ENCODE assay signal across 9 mouse cellular contexts in the genomic region with DNA sequence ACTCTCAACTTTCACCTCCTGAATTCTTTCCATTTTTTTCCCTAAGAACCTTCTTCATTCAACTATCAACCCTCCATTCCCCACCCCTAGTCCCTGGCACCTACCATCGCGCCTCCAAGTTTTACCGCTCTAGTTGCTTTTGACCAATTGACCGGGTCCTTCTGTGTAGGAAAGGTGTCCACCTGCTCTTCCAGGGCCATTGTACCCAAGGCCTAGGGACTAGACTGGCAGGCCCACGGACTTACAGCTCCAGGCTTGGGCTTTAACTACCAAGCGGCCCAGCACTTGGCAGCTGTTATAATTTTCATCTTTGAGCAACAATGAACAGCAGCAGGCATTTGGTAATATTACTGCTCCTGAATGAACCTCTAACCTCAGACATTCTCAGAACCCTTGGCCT. TPM values are rescaled to one million over a fixed set of nuclear protein-coding genes. Genes with fewer than 3 reads are reported as not detected.
DNase-seq lines count a peak whose midpoint lies in the region; ATAC-seq lines count a peak whose summit lies in the region.
"Had no signal": no experiment of that assay in that cellular context is flagged by ENCODE, and none has a peak within 500 bp of the region (broad histone marks: within the 10 kb centered on the region; RNA-seq: fewer than 3 reads in every experiment).

No protein-coding gene starts in this region.

- no peak overlapping the region for H3K4me2 ChIP-seq in hindbrain, embryonic 13.5 days
- H3K4me2 ChIP-seq in hindbrain, embryonic 12.5 days (replicated peaks) = no peak overlapping the region
- no peak overlapping the region for H3K4me2 ChIP-seq in midbrain, embryonic 11.5 days
- no peak overlapping the region for H3K4me2 ChIP-seq in neural tube, embryonic 14.5 days (ENCODE audit: low read depth, low read length)

- H3K9me3 ChIP-seq in hindbrain, embryonic 13.5 days = no peaks in the 10 kb centered on the region
- no peaks in the 10 kb centered on the region for H3K9me3 ChIP-seq in hindbrain, embryonic 12.5 days (replicated peaks)
- no peaks in the 10 kb centered on the region for H3K9me3 ChIP-seq in midbrain, embryonic 11.5 days (ENCODE audit: control insufficient read depth, low read length)
- no peaks in the 10 kb centered on the region for H3K9me3 ChIP-seq in midbrain, embryonic 10.5 days (replicated peaks)
- H3K9me3 ChIP-seq in neural tube, embryonic 14.5 days (ENCODE audit: control insufficient read depth, low read length) = no peaks in the 10 kb centered on the region
- H3K9me3 ChIP-seq: heart, embryonic 12.5 days had no signal

- H3K4me3 ChIP-seq in hindbrain, embryonic 13.5 days = no peak overlapping the region
- H3K4me3 ChIP-seq in hindbrain, embryonic 12.5 days = no peak overlapping the region
- no peak overlapping the region for H3K4me3 ChIP-seq in midbrain, embryonic 11.5 days (ENCODE audit: low read depth, low read length)
- no peak overlapping the region for H3K4me3 ChIP-seq in midbrain, embryonic 10.5 days
- no peak overlapping the region for H3K4me3 ChIP-seq in neural tube, embryonic 14.5 days (ENCODE audit: low read depth, low read length)

- no peaks in the 10 kb centered on the region for H3K27me3 ChIP-seq in hindbrain, embryonic 13.5 days
- no peaks in the 10 kb centered on the region for H3K27me3 ChIP-seq in hindbrain, embryonic 12.5 days
- H3K27me3 ChIP-seq in midbrain, embryonic 11.5 days (ENCODE audit: control insufficient read depth, insufficient read depth, low read length) = no peaks in the 10 kb centered on the region
- H3K27me3 ChIP-seq in midbrain, embryonic 10.5 days (ENCODE audit: low read depth, poor library complexity, severe bottlenecking) = no peaks in the 10 kb centered on the region
- no peaks in the 10 kb centered on the region for H3K27me3 ChIP-seq in neural tube, embryonic 14.5 days (ENCODE audit: control insufficient read depth, insufficient read depth, low read length)
- H3K27me3 ChIP-seq: heart, embryonic 12.5 days had no signal

- ATAC-seq in hindbrain, embryonic 13.5 days (ENCODE audit: low FRiP score) = peak; percentile 9; the same call in 1 of the 2 replicates
- no peak for ATAC-seq in hindbrain, embryonic 12.5 days (ENCODE audit: low FRiP score)
- ATAC-seq in midbrain, embryonic 11.5 days (ENCODE audit: low FRiP score) = peak; percentile 57
- peak; percentile 16 for ATAC-seq in neural tube, embryonic 14.5 days (ENCODE audit: low read depth)

- 90% methylated on average over 6 of the region's 6 CpGs for WGBS in hindbrain, embryonic 13.5 days
- WGBS in hindbrain, embryonic 12.5 days = 89% methylated on average over 6 of the region's 6 CpGs
- 96% methylated on average over 6 of the region's 6 CpGs for WGBS in midbrain, embryonic 11.5 days
- WGBS in midbrain, embryonic 10.5 days = 92% methylated on average over 6 of the region's 6 CpGs
- WGBS in neural tube, embryonic 14.5 days = 94% methylated on average over 6 of the region's 6 CpGs

- peak; percentile 11 for DNase-seq in cerebellum, adult 8-10 months
- no peak for DNase-seq in cerebellum, adult 9-10 months
- no peak for DNase-seq in midbrain, embryonic 11.5 days (ENCODE audit: low spot score, missing footprints)
- DNase-seq in midbrain, embryonic 10.5 days (ENCODE audit: low spot score) = no peak
- DNase-seq in adrenal gland, adult (ENCODE audit: inconsistent age in 2 of 2, low spot score in 1 of 2) = no peak

- H3K36me3 ChIP-seq in hindbrain, embryonic 13.5 days = peaks cover 24% of the 10 kb centered on the region
- H3K36me3 ChIP-seq in hindbrain, embryonic 12.5 days = peaks cover 23% of the 10 kb centered on the region
- peaks cover 12% of the 10 kb centered on the region for H3K36me3 ChIP-seq in midbrain, embryonic 11.5 days (ENCODE audit: control insufficient read depth, insufficient read depth, low read length)
- H3K36me3 ChIP-seq in midbrain, embryonic 10.5 days = peaks cover 27% of the 10 kb centered on the region
- peaks cover 14% of the 10 kb centered on the region for H3K36me3 ChIP-seq in neural tube, embryonic 14.5 days (ENCODE audit: control insufficient read depth, insufficient read depth, low read length)

- peaks cover 18% of the 10 kb centered on the region for H3K4me1 ChIP-seq in hindbrain, embryonic 13.5 days (replicated peaks)
- peaks cover 8% of the 10 kb centered on the region for H3K4me1 ChIP-seq in hindbrain, embryonic 12.5 days
- H3K4me1 ChIP-seq in midbrain, embryonic 11.5 days (ENCODE audit: control insufficient read depth, insufficient read depth, low read length) = peaks cover 9% of the 10 kb centered on the region
- peaks cover 12% of the 10 kb centered on the region for H3K4me1 ChIP-seq in midbrain, embryonic 10.5 days
- H3K4me1 ChIP-seq in neural tube, embryonic 14.5 days (ENCODE audit: control insufficient read depth, insufficient read depth, low read length) = peaks cover 6% of the 10 kb centered on the region

- no peak overlapping the region for H3K9ac ChIP-seq in hindbrain, embryonic 13.5 days
- H3K9ac ChIP-seq in hindbrain, embryonic 12.5 days = no peak overlapping the region
- H3K9ac ChIP-seq in midbrain, embryonic 11.5 days (ENCODE audit: low read length) = no peak overlapping the region; the same call in 1 of the 2 replicates
- H3K9ac ChIP-seq in neural tube, embryonic 14.5 days (replicated peaks; ENCODE audit: low read depth, low read length) = no peak overlapping the region

- no peak overlapping the region for H3K27ac ChIP-seq in hindbrain, embryonic 13.5 days
- no peak overlapping the region for H3K27ac ChIP-seq in hindbrain, embryonic 12.5 days
- H3K27ac ChIP-seq in midbrain, embryonic 11.5 days (ENCODE audit: low read depth, low read length) = no peak overlapping the region
- no peak overlapping the region for H3K27ac ChIP-seq in midbrain, embryonic 10.5 days (replicated peaks)
- H3K27ac ChIP-seq in neural tube, embryonic 14.5 days (ENCODE audit: low read depth, low read length) = no peak overlapping the region

RNA-seq across cellular contexts. Expression of a gene that starts 0.5 kb away (rescaled TPM):
- 89.4 and 93.9 TPM in 2 replicates for polyA plus RNA-seq in hindbrain, embryonic 13.5 days (2015; fragmentation: Nextera tagmentation; extraction: Ambion mirVana)
- 77.5 and 81.0 TPM in 2 replicates for polyA plus RNA-seq in hindbrain, embryonic 12.5 days (2016; fragmentation: Nextera tagmentation; extraction: Ambion mirVana)
- polyA plus RNA-seq in midbrain, embryonic 11.5 days (2014; fragmentation: Nextera tagmentation; extraction: Ambion mirVana) = 90.4 and 97.6 TPM in 2 replicates
- 99.3 and 104 TPM in 2 replicates for polyA plus RNA-seq in midbrain, embryonic 10.5 days (2016; fragmentation: Nextera tagmentation; extraction: Ambion mirVana)
- polyA plus RNA-seq in neural tube, embryonic 14.5 days (2014; fragmentation: Nextera tagmentation; extraction: Ambion mirVana) = 111 and 113 TPM in 2 replicates

RNA-seq across cellular contexts. Expression of a gene that starts 15.7 kb away (rescaled TPM):
- polyA plus RNA-seq in hindbrain, embryonic 13.5 days (2015; fragmentation: Nextera tagmentation; extraction: Ambion mirVana) = 9.8 and 10.5 TPM in 2 replicates
- 7.4 and 9.5 TPM in 2 replicates for polyA plus RNA-seq in hindbrain, embryonic 12.5 days (2016; fragmentation: Nextera tagmentation; extraction: Ambion mirVana)
- 11.5 and 13.3 TPM in 2 replicates for polyA plus RNA-seq in midbrain, embryonic 11.5 days (2014; fragmentation: Nextera tagmentation; extraction: Ambion mirVana)
- 14.8 and 14.9 TPM in 2 replicates for polyA plus RNA-seq in midbrain, embryonic 10.5 days (2016; fragmentation: Nextera tagmentation; extraction: Ambion mirVana)
- polyA plus RNA-seq in neural tube, embryonic 14.5 days (2014; fragmentation: Nextera tagmentation; extraction: Ambion mirVana) = 10.0 and 11.9 TPM in 2 replicates

RNA-seq across cellular contexts. Expression of a gene that starts 15.9 kb away (rescaled TPM):
- 8.2 and 9.1 TPM in 2 replicates for polyA plus RNA-seq in hindbrain, embryonic 13.5 days (2015; fragmentation: Nextera tagmentation; extraction: Ambion mirVana)
- polyA plus RNA-seq in hindbrain, embryonic 12.5 days (2016; fragmentation: Nextera tagmentation; extraction: Ambion mirVana) = 18.7 and 21.8 TPM in 2 replicates
- polyA plus RNA-seq in midbrain, embryonic 11.5 days (2014; fragmentation: Nextera tagmentation; extraction: Ambion mirVana) = 39.4 and 39.6 TPM in 2 replicates
- 40.8 and 44.1 TPM in 2 replicates for polyA plus RNA-seq in midbrain, embryonic 10.5 days (2016; fragmentation: Nextera tagmentation; extraction: Ambion mirVana)
- 5.9 and 8.2 TPM in 2 replicates for polyA plus RNA-seq in neural tube, embryonic 14.5 days (2014; fragmentation: Nextera tagmentation; extraction: Ambion mirVana)

RNA-seq across cellular contexts. Expression of a gene that starts 39.4 kb away (rescaled TPM):
- 22.8 and 23.8 TPM in 2 replicates for polyA plus RNA-seq in hindbrain, embryonic 13.5 days (2015; fragmentation: Nextera tagmentation; extraction: Ambion mirVana)
- 36.7 and 38.6 TPM in 2 replicates for polyA plus RNA-seq in hindbrain, embryonic 12.5 days (2016; fragmentation: Nextera tagmentation; extraction: Ambion mirVana)
- polyA plus RNA-seq in midbrain, embryonic 11.5 days (2014; fragmentation: Nextera tagmentation; extraction: Ambion mirVana) = 37.5 and 43.7 TPM in 2 replicates
- 30.9 and 31.2 TPM in 2 replicates for polyA plus RNA-seq in midbrain, embryonic 10.5 days (2016; fragmentation: Nextera tagmentation; extraction: Ambion mirVana)
- polyA plus RNA-seq in neural tube, embryonic 14.5 days (2014; fragmentation: Nextera tagmentation; extraction: Ambion mirVana) = 30.4 and 33.8 TPM in 2 replicates
